Mouse (Mus musculus) heart, postnatal 10 days (tissue): ENCODE measurements around the gene Inafm1. TPM values are rescaled to one million over a fixed set of nuclear protein-coding genes. Genes with fewer than 3 reads are reported as not detected.
"Not testable (repeated sequence)": the region's sequence is repeated elsewhere in the genome, so short reads cannot be mapped to it uniquely, and the experiment has no call there.

Experiments used
- DNase-seq, 2 experiments: peaks; one replicate each; pipeline ENCODE4 v3.0.0; 2021
- intact Hi-C: fragments of 180-260 bp; cut with DNase I; formaldehyde crosslinking; loops from one replicate; pipeline ENCODE4 v1.15.1; 2025
- total RNA-seq, 2 experiments: library from RNA; stranded (reverse); gene quantifications; 2 replicates each; pipeline ENCODE4 v1.2.3; 2021

Inafm1 gene
- total RNA-seq, 2 experiments from 2014 or later = 15.6 to 15.7 TPM

DNA sequence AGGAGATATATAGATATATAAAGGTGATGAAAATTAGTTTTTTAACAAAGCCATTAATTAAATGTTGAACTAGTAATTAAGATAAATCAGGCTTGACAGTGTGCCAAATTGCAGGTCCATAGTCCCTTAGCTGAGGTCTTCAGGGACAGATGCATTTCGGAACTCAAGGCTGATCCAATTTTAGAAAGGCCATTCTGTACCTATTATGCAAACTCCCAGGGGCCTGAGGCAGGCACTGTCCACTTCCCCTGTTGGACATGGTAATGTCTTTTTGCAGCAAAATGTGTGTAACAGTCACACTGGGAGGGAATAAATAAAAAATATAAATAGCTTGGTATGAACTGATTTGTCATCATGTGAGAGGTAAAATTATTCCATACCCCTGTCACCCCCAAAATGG, 2.3 kb downstream of the Inafm1 start:
- DNase-seq = no peak
- intact Hi-C loops = no loop called here

DNA sequence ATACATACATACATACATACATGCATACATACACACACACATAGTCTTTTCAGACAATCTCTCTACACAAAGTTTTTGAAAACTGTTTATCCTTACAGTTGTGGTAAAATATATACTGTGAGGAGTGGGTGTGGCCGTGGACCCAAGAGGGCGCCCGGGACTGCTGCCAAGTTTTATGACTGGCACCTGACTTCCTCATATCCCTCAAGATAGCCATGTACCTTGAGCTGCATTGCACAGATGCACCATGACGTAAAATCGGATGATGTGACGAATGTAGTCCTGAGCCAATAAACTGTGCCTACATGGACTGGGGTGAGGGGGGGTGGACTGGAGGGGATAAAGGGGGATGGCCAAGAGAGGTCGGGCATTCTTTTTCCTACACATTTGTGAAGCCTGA, 6.8 kb downstream of the Inafm1 start:
- intact Hi-C loops, DNase-seq: not testable (repeated sequence)

DNA sequence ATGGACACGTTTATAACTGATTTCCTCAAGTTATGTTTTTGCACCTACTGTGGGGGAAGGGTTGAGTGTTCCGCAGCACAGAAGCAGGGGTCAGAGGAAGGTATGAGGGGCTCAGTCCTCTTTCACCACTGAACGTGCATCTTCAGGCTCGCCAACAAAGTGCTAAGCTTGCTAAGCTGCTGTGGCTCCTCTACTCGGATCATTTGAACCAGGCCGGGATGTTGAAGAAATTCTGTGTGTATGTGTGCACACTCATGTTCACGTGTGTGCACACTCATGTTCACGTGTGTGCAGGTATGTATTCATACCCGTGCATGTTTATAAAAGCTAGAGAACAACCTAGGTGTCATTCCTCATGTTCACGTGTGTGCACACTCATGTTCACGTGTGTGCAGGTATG, 7.6 kb downstream of the Inafm1 start:
- intact Hi-C loops = no loop called here
- no peak for DNase-seq

GRCm38 (mm10) chr7:16263843-16264242, 9.6 kb downstream of the Inafm1 start:
- no peak for DNase-seq
- intact Hi-C loops = loop anchor here (1.0 to 5.0 kb wide), 2 partner anchors 52 to 72 kb away; no protein-coding TSS in a partner anchor

- intact Hi-C loops = loop anchor here (1.0 to 5.0 kb wide), 2 partner anchors 51 to 71 kb away; no protein-coding TSS in a partner anchor
Observed at GRCm38 (mm10) chr7:16263015-16263787, 10.2 kb downstream of the Inafm1 start.

DNA sequence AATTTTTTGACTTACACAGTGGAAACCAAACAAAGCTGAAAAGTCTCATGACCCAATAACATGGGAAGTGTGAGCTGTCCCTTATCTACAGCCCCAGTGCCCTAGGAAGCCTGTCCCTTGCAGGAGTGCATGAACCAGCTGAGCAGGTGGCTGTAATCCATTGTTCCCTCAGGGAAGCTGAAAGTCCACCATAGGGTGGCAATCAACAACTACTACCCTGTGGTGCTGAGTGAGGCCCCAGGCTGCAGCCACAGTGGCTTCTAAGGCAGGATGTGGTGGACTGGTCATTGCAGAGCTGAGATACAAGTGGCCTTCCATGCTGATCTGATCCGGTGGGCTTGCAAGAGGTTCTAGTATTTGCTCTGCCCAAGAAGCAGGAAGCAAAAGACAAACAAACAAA, 12.3 kb downstream of the Inafm1 start:
- intact Hi-C loops = loop anchor here (5.0 kb wide), 1 partner anchor 49 kb away; no protein-coding TSS in a partner anchor
- DNase-seq = no peak

More at GRCm38 (mm10) chr7:16263015-16263787, 10.2 kb downstream of the Inafm1 start:
- DNase-seq = peak; percentile 75 to 87

DNA sequence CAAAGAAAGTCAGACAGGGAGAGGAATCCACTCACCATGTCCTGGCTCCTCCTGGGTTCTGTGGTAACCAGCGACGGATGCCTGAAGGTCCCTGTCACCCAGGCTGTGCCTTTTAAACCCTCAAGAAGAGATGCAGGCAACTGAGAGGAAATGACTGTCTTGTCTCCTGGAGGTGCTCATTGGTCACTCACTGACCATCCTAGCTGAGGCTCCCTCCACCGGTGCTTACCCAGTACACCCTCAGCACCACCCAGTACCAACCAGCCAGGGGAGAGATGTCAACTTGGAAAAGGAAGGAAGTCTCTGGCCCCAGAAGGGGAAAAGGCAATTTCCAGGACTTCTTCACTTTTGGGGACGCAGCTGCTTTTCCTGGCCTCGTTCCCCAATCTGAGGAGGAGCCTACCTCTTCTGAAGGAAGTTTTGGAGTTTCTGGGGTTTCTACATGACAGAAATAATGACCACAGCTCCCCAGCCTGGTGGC, 14.3 kb downstream of the Inafm1 start, which contains the start of gene C5ar1:
C5ar1 (minus strand) TSS at position 431 of the 481 bp plus-strand sequence.
- intact Hi-C loops = no loop called here

DNA sequence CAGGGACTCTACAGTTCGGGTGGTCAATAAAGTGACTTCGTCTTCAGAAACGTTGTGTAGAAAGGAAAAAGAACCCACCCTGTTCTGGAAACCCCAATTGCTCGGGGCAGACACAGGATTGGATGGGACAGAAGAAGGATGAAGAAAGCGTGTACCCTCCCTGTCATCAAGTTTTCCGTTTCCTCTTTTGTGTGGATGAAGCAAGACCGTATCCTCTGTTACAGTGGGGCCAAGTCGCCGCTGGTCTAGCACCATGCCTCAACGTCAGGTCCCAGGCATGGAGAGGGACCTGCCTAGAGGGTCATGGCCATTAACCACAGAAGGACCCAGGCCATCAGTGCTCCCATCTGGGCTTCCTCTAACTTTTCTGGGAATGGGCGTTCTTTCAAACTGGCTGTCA, 15.6 kb downstream of the Inafm1 start:
- DNase-seq = no peak
- intact Hi-C loops = no loop called here

More for the DNA sequence above, 14.3 kb downstream of the Inafm1 start, which contains the start of gene C5ar1:
- no peak for DNase-seq

GRCm38 (mm10) chr7:16255963-16256362, 17.5 kb downstream of the Inafm1 start:
- DNase-seq, intact Hi-C loops: not testable (repeated sequence)

- no peak for DNase-seq
- intact Hi-C loops = no loop called here
Observed at GRCm38 (mm10) chr7:16254195-16254594, 19.2 kb downstream of the Inafm1 start.

DNA sequence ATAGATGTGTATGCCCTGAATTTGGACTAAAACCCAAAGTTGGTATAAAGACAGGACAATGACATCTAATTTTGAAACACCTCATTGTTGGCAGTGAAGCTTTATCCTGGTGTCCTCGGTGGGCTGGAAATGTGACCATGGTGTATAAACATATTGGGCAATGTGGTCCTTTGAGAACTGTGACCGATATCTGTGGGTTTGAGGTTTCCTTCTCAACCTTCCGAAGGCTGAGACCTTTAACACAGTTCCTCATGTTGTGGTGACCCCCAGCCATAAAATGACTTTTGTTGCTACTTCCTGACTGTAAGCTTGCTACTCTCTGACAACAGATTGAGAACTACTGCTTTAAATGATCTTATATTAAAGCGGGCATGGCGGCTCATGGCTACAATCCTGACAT, 22.7 kb downstream of the Inafm1 start:
- intact Hi-C loops = no loop called here
- DNase-seq = no peak

DNA sequence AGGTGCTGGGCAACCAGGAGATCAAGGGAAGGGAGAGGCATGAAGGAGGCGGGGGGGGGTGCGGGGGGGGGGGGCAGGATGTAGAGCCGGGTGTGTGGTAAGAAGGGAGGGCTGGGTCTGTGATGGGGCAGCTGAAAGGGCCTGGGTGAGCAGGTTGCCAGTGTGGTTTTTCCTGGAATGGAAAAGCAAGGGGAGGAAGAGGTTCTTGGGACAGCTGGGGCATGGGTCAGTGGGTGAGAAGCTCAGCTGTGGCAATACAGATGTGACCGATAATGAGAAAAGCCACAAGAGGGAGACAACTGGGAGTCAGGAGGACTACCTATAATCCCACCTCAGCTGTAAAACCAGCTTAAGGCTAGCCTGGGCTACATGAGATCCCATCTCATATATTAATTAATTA, 27.5 kb downstream of the Inafm1 start:
- DNase-seq = no peak
- intact Hi-C loops = no loop called here

DNA sequence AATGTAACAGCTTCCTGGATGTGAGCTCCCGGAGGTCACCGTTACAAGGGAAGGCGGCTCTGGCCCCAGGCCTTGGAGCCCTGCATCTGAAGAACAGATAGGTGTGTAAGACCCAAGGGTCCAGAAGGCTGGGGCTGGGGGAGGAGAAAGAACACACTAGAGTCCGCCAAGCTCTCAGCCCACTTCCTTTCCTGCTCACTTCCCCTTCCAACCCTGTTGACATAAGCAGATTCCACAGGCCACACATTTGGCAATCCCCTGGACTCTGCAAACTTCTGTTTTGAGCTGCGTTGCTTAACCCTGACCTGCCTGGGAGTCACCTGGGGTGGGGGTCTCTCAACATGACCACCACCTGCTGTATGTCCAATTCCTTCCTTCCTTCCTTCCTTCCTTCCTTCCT, 29.4 kb downstream of the Inafm1 start, which contains the start of gene C5ar2:
C5ar2 (minus strand) TSS at position 88 of the 400 bp plus-strand sequence.
- intact Hi-C loops = no loop called here
- no peak for DNase-seq

GRCm38 (mm10) chr7:16242198-16242597, 31.2 kb downstream of the Inafm1 start:
- no peak for DNase-seq
- intact Hi-C loops = no loop called here

- intact Hi-C loops = loop anchor here (2.0 kb wide), 1 partner anchor 15 kb away; no protein-coding TSS in a partner anchor
- DNase-seq = no peak
Observed at GRCm38 (mm10) chr7:16241787-16242186, 31.6 kb downstream of the Inafm1 start.

GRCm38 (mm10) chr7:16240978-16241303, 32.5 kb downstream of the Inafm1 start:
- intact Hi-C loops = loop anchor here (2.0 kb wide), 1 partner anchor 14 kb away; no protein-coding TSS in a partner anchor
- no peak for DNase-seq

DNA sequence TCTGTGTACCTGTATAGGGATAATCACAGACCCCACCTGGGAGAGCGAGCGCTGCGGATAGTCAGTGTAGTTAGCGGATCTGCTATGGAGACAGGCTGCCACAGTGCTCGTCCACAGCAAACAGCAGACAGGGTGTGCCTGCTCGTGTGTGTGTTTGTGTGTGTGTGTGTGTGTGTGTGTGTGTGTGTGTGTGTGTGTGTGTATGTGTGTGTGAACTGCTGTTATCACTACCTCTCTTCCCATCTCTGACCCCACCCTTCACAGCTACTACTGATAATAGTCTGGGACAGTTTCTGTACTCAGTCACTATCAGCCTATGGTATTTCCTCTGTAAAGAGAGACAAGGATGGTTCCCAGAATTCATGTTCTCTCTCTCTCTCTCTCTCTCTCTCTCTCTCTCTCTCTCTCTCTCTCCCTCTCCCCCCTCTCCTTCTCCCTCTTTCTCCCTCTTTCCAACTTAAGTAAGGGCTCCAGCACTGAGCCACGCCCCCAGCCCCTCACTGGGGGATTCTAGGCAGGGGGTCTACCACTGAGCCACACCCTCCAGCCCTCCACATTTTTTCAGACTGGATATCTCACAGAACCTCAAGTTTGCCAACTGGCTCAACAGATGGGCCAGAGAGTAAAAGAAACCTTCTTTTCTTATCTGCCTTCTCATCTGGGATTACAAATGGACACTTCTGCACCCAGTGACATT, 33.0 kb downstream of the Inafm1 start:
- intact Hi-C loops = loop anchor here (2.0 kb wide), 1 partner anchor 14 kb away; no protein-coding TSS in a partner anchor
- no peak for DNase-seq

DNA sequence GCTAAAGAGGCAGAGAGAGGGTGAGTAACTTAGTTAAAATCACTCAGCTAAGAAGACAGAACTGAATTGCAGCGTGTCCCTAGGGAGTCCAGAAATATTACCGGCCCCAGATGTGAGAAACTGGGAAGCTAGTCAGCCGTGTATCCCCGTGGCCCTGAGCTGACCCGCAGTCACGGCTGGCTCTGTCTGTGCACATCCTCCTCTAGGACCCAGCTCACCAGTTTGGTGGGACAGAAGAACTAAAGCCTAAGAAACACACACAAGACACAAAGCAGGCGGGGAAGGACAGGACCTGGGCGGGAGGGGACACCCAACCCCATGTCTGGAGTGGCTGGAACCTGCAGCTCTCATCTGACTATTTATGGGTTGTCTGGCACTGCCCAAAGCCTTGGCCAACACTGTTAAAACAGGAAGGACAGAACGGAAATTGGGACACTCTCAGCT, 33.8 kb downstream of the Inafm1 start:
- intact Hi-C loops = no loop called here
- peak; percentile 57 to 61 for DNase-seq

DNA sequence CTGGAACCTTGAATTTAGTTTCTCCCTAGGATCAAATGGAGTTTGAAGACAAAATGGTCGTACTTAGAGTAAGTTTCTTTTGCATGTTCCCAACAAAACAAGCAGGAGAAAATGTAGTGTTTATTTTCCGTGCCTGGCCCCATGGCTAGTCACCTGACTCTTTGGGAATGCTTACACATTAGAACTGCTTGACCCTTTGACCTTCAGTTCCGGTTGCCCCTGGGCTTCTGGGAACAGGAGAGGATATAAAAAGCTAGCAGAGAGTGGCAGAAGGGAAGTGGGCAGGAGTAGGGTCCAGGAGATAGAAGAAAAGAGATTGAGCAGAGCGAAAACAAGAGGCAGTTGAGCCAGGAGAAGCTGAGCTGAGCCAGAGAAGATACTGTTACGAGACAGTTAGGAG, 43.5 kb downstream of the Inafm1 start:
- DNase-seq = peak; percentile 16 to 34
- intact Hi-C loops = no loop called here
